Mouse (Mus musculus): ENCODE results near the gene Crym.

Crym gene

GRCm38 (mm10) chr7:120201771-120202170 is at the start of gene Crym:
Gene Crym (minus strand): TSS chr7:120202111.
- in situ Hi-C loops (cut with MboI; ENCODE audit: low pct_unique_long_range_greater_than_20kb in 1 of 2, low sequenced_read_pairs in 2 of 2, unreplicated experiment in 1 of 2), result loop anchor here (5.0 to 25.0 kb wide), 3 partner anchors 79 to 364 kb away; partner anchors contain the start of gene Dnah3 (in 1 of the 2)

- in situ Hi-C loops (cut with MboI; ENCODE audit: low pct_unique_long_range_greater_than_20kb in 1 of 2, low sequenced_read_pairs in 2 of 2, unreplicated experiment in 1 of 2), result loop anchor here in 1 of 2 experiments (10.0 kb wide), 1 partner anchor 84 kb away; the partner anchor contains the start of gene Abca15
Observed at GRCm38 (mm10) chr7:120241092-120241491, 39.2 kb upstream of the Crym start.

GRCm38 (mm10) chr7:120228541-120228940 is 26.6 kb upstream of the Crym start:
- in situ Hi-C loops (cut with MboI; ENCODE audit: low pct_unique_long_range_greater_than_20kb in 1 of 2, low sequenced_read_pairs in 2 of 2, unreplicated experiment in 1 of 2), result no loop called here

DNA sequence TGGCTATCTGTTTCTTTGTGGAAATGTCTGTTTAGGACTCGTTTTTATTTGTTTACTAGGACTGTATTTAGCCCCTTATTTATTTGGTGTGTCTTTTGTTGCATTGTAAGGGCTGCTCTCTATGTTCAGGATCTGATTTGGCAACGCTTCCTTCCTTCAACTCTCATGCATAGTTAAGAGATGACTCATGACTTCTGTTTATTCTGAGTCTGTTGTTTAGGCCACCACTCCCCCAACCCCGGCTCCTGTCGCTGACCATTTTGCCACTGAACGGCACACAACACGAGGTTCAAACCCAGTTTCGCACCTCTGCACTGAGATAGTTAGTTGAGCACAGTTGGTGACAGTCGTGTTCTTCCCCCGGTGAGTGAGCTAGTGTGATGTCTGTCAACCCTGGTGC is 4.1 kb upstream of the Crym start:
- in situ Hi-C loops (cut with MboI; ENCODE audit: low pct_unique_long_range_greater_than_20kb in 1 of 2, low sequenced_read_pairs in 2 of 2, unreplicated experiment in 1 of 2), result loop anchor here (10.0 to 25.0 kb wide), 2 partner anchors 111 to 369 kb away; partner anchors contain the start of gene Dnah3 (in 1 of the 2)

DNA sequence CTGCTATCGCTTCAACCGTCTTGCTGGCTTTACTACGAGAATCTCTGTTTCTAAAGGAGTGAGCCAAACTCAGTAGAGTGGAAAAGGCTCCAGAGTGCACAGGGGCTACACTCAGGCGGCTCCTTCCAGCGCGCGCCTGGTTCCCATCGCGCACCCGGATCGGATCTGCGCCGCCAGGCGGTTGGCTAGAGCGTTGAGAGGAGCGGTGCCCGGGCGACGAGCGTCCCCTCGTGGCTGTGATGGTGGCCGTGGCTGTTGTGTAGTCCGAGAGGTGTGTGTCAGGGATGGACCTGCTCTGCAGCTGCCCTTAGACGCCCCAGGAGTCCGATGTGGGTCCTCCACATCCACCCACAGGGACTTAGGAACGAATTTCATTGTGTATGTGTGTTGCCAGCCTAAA is 1.9 kb upstream of the Crym start, which contains the start of gene Abca14:
Gene Abca14 (plus strand): TSS at position 173 of the 400 bp plus-strand sequence.
- in situ Hi-C loops (cut with MboI; ENCODE audit: low pct_unique_long_range_greater_than_20kb in 1 of 2, low sequenced_read_pairs in 2 of 2, unreplicated experiment in 1 of 2), result loop anchor here (5.0 to 25.0 kb wide), 3 partner anchors 81 to 366 kb away; partner anchors contain the start of gene Dnah3 (in 1 of the 2)

DNA sequence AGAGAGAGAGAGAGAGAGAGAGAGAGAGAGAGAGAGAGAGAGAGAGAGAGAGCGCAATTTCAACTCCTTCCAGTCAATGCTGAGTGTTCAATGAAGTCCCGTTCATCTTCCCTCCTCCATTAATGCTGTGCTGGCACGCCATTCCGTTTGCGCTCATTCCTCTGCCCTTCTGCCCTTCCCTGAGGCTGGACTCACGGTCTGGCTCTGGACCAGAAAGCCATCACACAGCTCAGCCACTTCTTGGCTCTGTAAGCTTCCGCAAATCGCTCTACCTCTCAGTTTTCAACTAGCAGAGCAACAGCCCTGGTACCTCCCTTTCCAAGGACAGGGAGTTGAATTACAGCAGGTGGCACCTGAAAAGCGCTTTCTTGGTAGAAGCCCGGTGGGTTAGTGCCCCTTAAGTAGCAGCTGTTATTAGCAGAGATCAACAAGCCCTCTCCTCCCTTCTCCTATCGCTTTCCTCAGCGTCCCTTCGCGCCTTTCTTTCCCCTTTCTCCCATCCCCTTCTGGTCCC is 623 bp downstream of the Crym start:
- in situ Hi-C loops (cut with MboI; ENCODE audit: low pct_unique_long_range_greater_than_20kb in 1 of 2, low sequenced_read_pairs in 2 of 2, unreplicated experiment in 1 of 2), result loop anchor here (5.0 to 25.0 kb wide), 3 partner anchors 79 to 364 kb away; partner anchors contain the start of gene Dnah3 (in 1 of the 2)

- in situ Hi-C loops (cut with MboI; ENCODE audit: low pct_unique_long_range_greater_than_20kb in 1 of 2, low sequenced_read_pairs in 2 of 2, unreplicated experiment in 1 of 2), result loop anchor here in 1 of 2 experiments (5.0 kb wide), 1 partner anchor 73 kb away; no protein-coding TSS in a partner anchor
Observed at GRCm38 (mm10) chr7:120195207-120195606, 6.7 kb downstream of the Crym start.

DNA sequence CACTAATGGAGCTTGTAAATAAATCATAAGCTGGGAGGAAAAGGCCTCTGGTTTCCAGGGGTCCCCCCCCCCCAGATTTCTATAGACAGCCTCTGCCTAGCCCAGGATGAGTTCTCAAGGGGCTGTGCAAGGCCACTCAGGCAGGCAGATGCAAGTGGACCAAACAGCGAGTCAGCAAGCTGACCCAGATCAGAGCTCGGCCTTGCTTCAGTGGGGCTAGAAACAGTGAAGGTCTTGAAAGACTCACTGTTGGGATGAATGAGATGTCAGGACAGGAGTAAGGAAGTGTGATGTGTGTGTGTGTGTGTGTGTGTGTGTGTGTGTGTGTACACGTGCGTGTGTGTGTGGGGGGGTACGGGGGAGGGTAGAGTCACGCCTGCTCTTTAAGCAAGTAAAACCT is 9.1 kb downstream of the Crym start:
- in situ Hi-C loops (cut with MboI; ENCODE audit: low pct_unique_long_range_greater_than_20kb in 1 of 2, low sequenced_read_pairs in 2 of 2, unreplicated experiment in 1 of 2), result no loop called here

DNA sequence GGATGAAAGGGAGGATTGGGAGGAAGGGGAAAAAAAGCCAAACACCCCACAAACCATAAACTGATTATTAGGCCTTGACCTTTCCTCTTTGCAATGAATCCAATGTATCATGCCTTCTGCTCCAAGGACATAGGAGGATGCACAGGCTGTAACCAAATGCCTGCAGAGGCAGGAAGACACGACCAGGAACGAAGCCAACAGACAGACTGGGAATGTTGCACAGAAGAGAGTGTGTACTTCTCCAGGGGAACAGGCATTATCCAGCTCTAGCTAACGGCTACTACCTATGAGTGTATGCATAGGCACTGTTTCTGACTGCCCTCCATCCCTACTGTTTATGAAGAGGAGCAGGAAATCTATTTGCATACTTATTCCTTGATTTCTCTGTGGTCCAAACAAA is 9.7 kb downstream of the Crym start:
- in situ Hi-C loops (cut with MboI; ENCODE audit: low pct_unique_long_range_greater_than_20kb in 1 of 2, low sequenced_read_pairs in 2 of 2, unreplicated experiment in 1 of 2), result no loop called here

GRCm38 (mm10) chr7:120190150-120190665 is 11.7 kb downstream of the Crym start:
- in situ Hi-C loops (cut with MboI; ENCODE audit: low pct_unique_long_range_greater_than_20kb in 1 of 2, low sequenced_read_pairs in 2 of 2, unreplicated experiment in 1 of 2), result no loop called here

DNA sequence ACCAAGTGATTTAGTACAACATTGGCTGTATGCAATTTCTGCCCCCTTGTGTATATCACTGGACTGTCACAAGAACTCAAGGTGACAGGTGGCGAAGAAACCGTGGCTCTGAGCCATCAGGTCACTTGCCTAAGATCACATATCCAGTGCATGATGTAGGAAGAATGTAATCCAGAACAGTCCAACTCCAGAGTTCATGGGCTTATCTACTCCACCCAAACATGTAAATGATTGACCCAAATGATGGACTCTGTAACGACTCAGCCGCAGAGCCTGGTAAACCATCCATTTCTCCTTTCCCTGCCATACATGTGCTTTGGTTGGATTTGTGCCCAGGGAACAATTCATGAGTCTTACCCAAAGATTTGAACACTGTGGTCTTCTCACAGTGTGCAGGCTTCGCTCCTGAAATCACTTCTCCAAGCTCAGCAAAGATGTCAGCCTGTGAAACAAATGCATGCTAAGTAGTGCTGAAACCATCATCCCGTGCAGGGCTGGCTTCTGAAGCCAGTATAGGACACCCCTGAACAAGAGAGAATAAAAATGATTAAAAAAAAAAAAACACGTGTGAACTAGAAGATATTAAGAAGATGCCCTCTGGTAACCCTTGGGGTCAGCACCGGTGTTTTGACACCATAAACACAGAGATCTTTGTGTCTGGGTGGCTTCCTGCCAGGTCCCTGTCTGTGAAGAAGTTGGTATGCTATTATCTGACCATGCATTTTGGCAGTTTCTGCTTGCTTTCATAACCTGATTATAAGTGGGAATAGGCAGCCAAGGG is 12.4 kb downstream of the Crym start:
- in situ Hi-C loops (cut with MboI; ENCODE audit: low pct_unique_long_range_greater_than_20kb in 1 of 2, low sequenced_read_pairs in 2 of 2, unreplicated experiment in 1 of 2), result no loop called here

DNA sequence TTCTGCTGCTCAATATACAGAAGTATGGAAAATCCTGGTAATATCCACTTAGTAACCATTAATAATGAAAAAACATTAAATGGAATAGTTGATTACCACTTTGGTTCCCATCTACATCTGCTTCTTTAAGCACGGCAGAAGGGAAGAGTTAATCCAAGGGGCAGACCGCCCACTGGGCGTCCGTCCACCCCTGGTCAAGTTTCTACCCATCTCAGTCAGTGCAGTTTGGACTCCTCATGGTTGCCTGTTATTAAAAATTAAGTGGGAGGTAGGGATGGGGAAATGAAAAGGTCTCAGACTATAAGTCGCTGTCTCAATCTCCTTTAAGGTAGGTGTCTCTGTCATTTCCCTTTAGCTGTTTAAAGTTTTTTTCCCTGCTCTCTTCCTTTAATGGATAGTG is 13.0 kb downstream of the Crym start:
- in situ Hi-C loops (cut with MboI; ENCODE audit: low pct_unique_long_range_greater_than_20kb in 1 of 2, low sequenced_read_pairs in 2 of 2, unreplicated experiment in 1 of 2), result no loop called here

- in situ Hi-C loops (cut with MboI; ENCODE audit: low pct_unique_long_range_greater_than_20kb in 1 of 2, low sequenced_read_pairs in 2 of 2, unreplicated experiment in 1 of 2), result no loop called here
Observed at GRCm38 (mm10) chr7:120182891-120183290, 19.0 kb downstream of the Crym start.

DNA sequence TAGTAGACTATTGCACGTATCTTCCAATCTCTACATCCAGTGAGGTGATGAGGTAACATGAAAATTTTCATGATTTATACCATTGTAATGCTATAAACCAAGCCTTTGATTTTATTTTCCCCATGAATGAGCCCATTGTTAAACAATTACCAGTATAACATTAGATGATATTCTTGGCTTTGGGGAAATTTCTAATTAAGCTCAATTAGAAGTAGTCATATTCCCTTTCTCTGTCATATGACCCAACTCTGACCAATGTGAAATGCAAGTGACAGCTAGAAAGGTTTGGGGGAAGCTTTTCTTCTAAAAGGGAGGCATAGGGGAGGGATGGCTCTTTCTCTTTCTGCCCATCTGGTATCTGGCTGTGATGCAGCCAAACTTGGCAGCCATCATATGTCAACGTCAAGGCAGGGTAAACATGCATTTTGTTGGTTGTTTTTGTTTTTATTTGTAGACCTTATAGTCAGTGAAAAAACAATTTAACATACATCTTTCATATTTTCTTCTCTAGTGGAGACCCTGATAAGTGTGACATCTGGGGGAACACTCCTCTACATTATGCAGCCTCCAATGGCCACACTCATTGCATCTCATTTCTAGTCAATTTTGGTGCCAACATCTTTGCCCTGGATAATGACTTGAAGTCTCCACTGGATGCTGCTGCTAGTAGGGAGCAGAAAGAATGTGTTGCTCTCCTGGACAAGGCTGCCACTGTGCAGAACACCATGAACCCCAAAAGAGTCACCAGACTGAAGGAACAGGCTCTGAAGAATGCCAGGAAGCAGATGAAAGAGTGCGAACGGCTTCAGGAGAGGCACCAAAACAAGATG is 20.3 kb downstream of the Crym start:
- in situ Hi-C loops (cut with MboI; ENCODE audit: low pct_unique_long_range_greater_than_20kb in 1 of 2, low sequenced_read_pairs in 2 of 2, unreplicated experiment in 1 of 2), result no loop called here

- in situ Hi-C loops (cut with MboI; ENCODE audit: low pct_unique_long_range_greater_than_20kb in 1 of 2, low sequenced_read_pairs in 2 of 2, unreplicated experiment in 1 of 2), result no loop called here
Observed at GRCm38 (mm10) chr7:120180547-120180946, 21.4 kb downstream of the Crym start.

- in situ Hi-C loops (cut with MboI; ENCODE audit: low pct_unique_long_range_greater_than_20kb in 1 of 2, low sequenced_read_pairs in 2 of 2, unreplicated experiment in 1 of 2), result no loop called here
Observed at GRCm38 (mm10) chr7:120178935-120179334, 23.0 kb downstream of the Crym start.

DNA sequence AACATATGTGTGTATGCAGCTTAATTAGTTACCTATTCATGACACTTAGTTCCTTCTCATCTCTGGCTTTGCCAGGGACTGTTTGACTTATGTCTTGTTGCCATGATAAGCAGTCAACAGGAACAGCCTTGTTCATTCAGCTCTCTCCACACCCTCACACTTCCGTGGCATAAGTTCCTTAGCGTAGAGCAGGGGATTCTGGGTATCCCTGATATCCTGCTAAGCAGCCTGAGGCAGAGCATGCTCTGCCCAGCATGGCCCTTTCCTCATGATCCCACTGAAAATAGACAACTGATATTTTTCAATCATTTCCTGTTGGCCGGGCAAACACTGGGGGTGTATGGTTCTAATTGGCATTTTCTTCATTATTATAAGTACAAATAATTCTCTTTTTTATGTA is 24.3 kb downstream of the Crym start:
- in situ Hi-C loops (cut with MboI; ENCODE audit: low pct_unique_long_range_greater_than_20kb in 1 of 2, low sequenced_read_pairs in 2 of 2, unreplicated experiment in 1 of 2), result no loop called here

- in situ Hi-C loops (cut with MboI; ENCODE audit: low pct_unique_long_range_greater_than_20kb in 1 of 2, low sequenced_read_pairs in 2 of 2, unreplicated experiment in 1 of 2), result no loop called here
Observed at GRCm38 (mm10) chr7:120174723-120175504, 27.0 kb downstream of the Crym start.
